ENCODE assay signal across 9 mouse cellular contexts in genomic region chr9:65434140-65434539, GRCm38 (mm10). TPM values are rescaled to one million over a fixed set of nuclear protein-coding genes. Genes with fewer than 3 reads are reported as not detected.
DNase-seq lines count a peak whose midpoint lies in the region; TF ChIP-seq lines count a peak whose summit lies in the region.
"Had no signal": no experiment of that assay in that cellular context is flagged by ENCODE, and none has a peak within 500 bp of the region (broad histone marks: within the 10 kb centered on the region; RNA-seq: fewer than 3 reads in every experiment).

No protein-coding gene starts in this region.

- H3K4me3 ChIP-seq in cortical plate, adult 2 months (ENCODE audit: insufficient read depth, low read length), result no peak overlapping the region
- no peak overlapping the region for H3K4me3 ChIP-seq in limb, embryonic 10.5 days
- H3K4me3 ChIP-seq: hindbrain, embryonic 15.5 days had no signal

- no peaks in the 10 kb centered on the region for H3K9me3 ChIP-seq in limb, embryonic 10.5 days (replicated peaks)
- H3K9me3 ChIP-seq: hindbrain, embryonic 15.5 days had no signal

- H3K27ac ChIP-seq in cortical plate, adult 2 months (ENCODE audit: insufficient read depth, low read length), result no peak overlapping the region
- H3K27ac ChIP-seq in limb, embryonic 10.5 days, result no peak overlapping the region
- H3K27ac ChIP-seq: hindbrain, embryonic 15.5 days had no signal

- peaks cover 4% of the 10 kb centered on the region for H3K4me1 ChIP-seq in cortical plate, adult 2 months (ENCODE audit: control insufficient read depth, insufficient read depth, low read length)
- peaks cover 7% of the 10 kb centered on the region for H3K4me1 ChIP-seq in limb, embryonic 10.5 days

- peak; percentile 36 for TF ChIP-seq CTCF in cortical plate, adult 2 months (IDR thresholded peaks at IDR 0.05; ENCODE audit: extremely low read depth, insufficient read depth, low read length)

- no peaks in the 10 kb centered on the region for H3K27me3 ChIP-seq in limb, embryonic 10.5 days (ENCODE audit: low read depth, poor library complexity, severe bottlenecking)
- H3K27me3 ChIP-seq: hindbrain, embryonic 15.5 days had no signal

- TF ChIP-seq POLR2A in cortical plate, adult 2 months (IDR thresholded peaks at IDR 0.05; ENCODE audit: extremely low read depth, insufficient read depth, low read length), result no peak

- H3K36me3 ChIP-seq in limb, embryonic 10.5 days, result peaks cover 11% of the 10 kb centered on the region

- 73% methylated on average over 5 of the region's 5 CpGs for WGBS in limb, embryonic 10.5 days

- DNase-seq in layer of hippocampus, postnatal 10 days (ENCODE audit: low spot score in 2 of 2), result peak; percentile 49 to 57
- DNase-seq in layer of hippocampus, adult 9-11 months, result no peak
- DNase-seq in ES-CJ7 (ENCODE audit: low read depth, low spot score) (peak; percentile 89), adipocyte (ENCODE audit: low spot score) (peak; percentile 26)
- DNase-seq in limb, embryonic 10.5 days (ENCODE audit: low spot score), result peak; percentile 58
- DNase-seq in retina, postnatal 7 days (ENCODE audit: low read depth, low spot score), result peak; percentile 9

RNA-seq across cellular contexts. Expression of gene Mtfmt, which starts 1.4 kb away (rescaled TPM):
- 10 to 100 TPM; 19.3 to 21.3 TPM for total RNA-seq in layer of hippocampus, postnatal 10 days (2021)
- polyA plus RNA-seq in cortical plate, adult 2 months (2012; rRNA removed), result 19.0 and 20.4 TPM in 2 replicates
- polyA plus RNA-seq in limb, embryonic 10.5 days (2016; fragmentation: Nextera tagmentation; extraction: Ambion mirVana), result 21.4 and 22.9 TPM in 2 replicates

RNA-seq across cellular contexts. Expression of gene Slc51b, which starts 11.4 kb away (rescaled TPM):
- total RNA-seq in layer of hippocampus, postnatal 10 days (2021), result not detected
- polyA plus RNA-seq in cortical plate, adult 2 months (2012; rRNA removed), result not detected in 2 replicates
- not detected in 2 replicates for polyA plus RNA-seq in limb, embryonic 10.5 days (2016; fragmentation: Nextera tagmentation; extraction: Ambion mirVana)
- total RNA-seq: neutrophil, adult 5-6 weeks had no signal
- polyA plus RNA-seq: hindbrain, embryonic 15.5 days had no signal

RNA-seq across cellular contexts. Expression of gene Spg21, which starts 26.6 kb away (rescaled TPM):
- 10 to 100 TPM; 27.2 to 34.5 TPM for total RNA-seq in layer of hippocampus, postnatal 10 days (2021)
- polyA plus RNA-seq in cortical plate, adult 2 months (2012; rRNA removed), result 25.4 and 25.5 TPM in 2 replicates
- 84.1 and 91.0 TPM in 2 replicates for polyA plus RNA-seq in limb, embryonic 10.5 days (2016; fragmentation: Nextera tagmentation; extraction: Ambion mirVana)

RNA-seq across cellular contexts. Expression of gene Rasl12, which starts 35.8 kb away (rescaled TPM):
- 1 to 10 TPM; 4.1 to 5.3 TPM for total RNA-seq in layer of hippocampus, postnatal 10 days (2021)
- polyA plus RNA-seq in cortical plate, adult 2 months (2012; rRNA removed), result 4.4 and 4.8 TPM in 2 replicates
- 5.8 and 8.2 TPM in 2 replicates for polyA plus RNA-seq in limb, embryonic 10.5 days (2016; fragmentation: Nextera tagmentation; extraction: Ambion mirVana)
- total RNA-seq: neutrophil, adult 5-6 weeks had no signal

RNA-seq across cellular contexts. Expression of gene Kbtbd13, which starts 42.7 kb away (rescaled TPM):
- total RNA-seq in layer of hippocampus, postnatal 10 days (2021), result under 1 TPM; 0.13 to 0.43 TPM
- polyA plus RNA-seq in cortical plate, adult 2 months (2012; rRNA removed), result 0.17 and 0.34 TPM in 2 replicates
- polyA plus RNA-seq in limb, embryonic 10.5 days (2016; fragmentation: Nextera tagmentation; extraction: Ambion mirVana), result 0.83 and 1.0 TPM in 2 replicates
- total RNA-seq: neutrophil, adult 5-6 weeks had no signal
